Mouse (Mus musculus): Measurements from ENCODE around the gene Omg. TPM values are rescaled to one million over a fixed set of nuclear protein-coding genes. Genes with fewer than 3 reads are reported as not detected.

Omg gene
- not detected in 2 replicates for polyA plus RNA-seq (2015; fragmentation: Nextera tagmentation; extraction: Ambion mirVana)

- H3K27me3 ChIP-seq: no peaks in the 10 kb centered on the region
- H3K4me2 ChIP-seq: no peak within 1 kb of the TSS
- no peaks in the 10 kb centered on the region for H3K9me3 ChIP-seq (replicated peaks)
- no peak within 1 kb of the TSS for H3K4me3 ChIP-seq (replicated peaks)
- H3K9ac ChIP-seq: no peak within 1 kb of the TSS
- WGBS (ENCODE audit: insufficient replicate concordance): 58% methylated on average over 8 of the region's 8 CpGs
- H3K27ac ChIP-seq (replicated peaks): no peak within 1 kb of the TSS
- no peaks in the 10 kb centered on the region for H3K36me3 ChIP-seq (replicated peaks)
- H3K4me1 ChIP-seq (replicated peaks): 0 out of 2 replicates have a peak, but pooled peaks cover 2% of the 10 kb centered on the region
- ATAC-seq (ENCODE audit: insufficient read depth): no peak
These were observed at the start of gene Omg for GRCm38 (mm10) chr11:79503845-79504244. Gene Omg, minus strand, starts transcription at chr11:79504084.

GRCm38 (mm10) chr11:79552622-79553021, 48.7 kb upstream of the Omg start:
- H3K36me3 ChIP-seq (replicated peaks): peaks cover 28% of the 10 kb centered on the region
- 6% methylated on average over 1 of the region's 1 CpGs for WGBS (ENCODE audit: insufficient replicate concordance)
- no peak overlapping the region for H3K4me2 ChIP-seq

GRCm38 (mm10) chr11:79536293-79536692, 32.4 kb upstream of the Omg start:
- no peak overlapping the region for H3K4me2 ChIP-seq
- H3K27ac ChIP-seq (replicated peaks): no peak overlapping the region
- H3K36me3 ChIP-seq (replicated peaks): 0 out of 2 replicates have a peak, but pooled peaks cover 3% of the 10 kb centered on the region
- H3K27me3 ChIP-seq: no peaks in the 10 kb centered on the region
- 42% methylated on average over 3 of the region's 3 CpGs for WGBS (ENCODE audit: insufficient replicate concordance)
- H3K9ac ChIP-seq: no peak overlapping the region
- no peaks in the 10 kb centered on the region for H3K9me3 ChIP-seq (replicated peaks)
- no peak overlapping the region for H3K4me3 ChIP-seq (replicated peaks)
- peaks cover 14% of the 10 kb centered on the region for H3K4me1 ChIP-seq (replicated peaks)
- ATAC-seq (ENCODE audit: insufficient read depth): no peak

More at GRCm38 (mm10) chr11:79552622-79553021, 48.7 kb upstream of the Omg start:
- no peak overlapping the region for H3K4me3 ChIP-seq (replicated peaks)
- peaks cover 8% of the 10 kb centered on the region for H3K4me1 ChIP-seq (replicated peaks)
- ATAC-seq (ENCODE audit: insufficient read depth): no peak
- H3K27me3 ChIP-seq: no peaks in the 10 kb centered on the region
- no peaks in the 10 kb centered on the region for H3K9me3 ChIP-seq (replicated peaks)
- no peak overlapping the region for H3K9ac ChIP-seq
- no peak overlapping the region for H3K27ac ChIP-seq (replicated peaks)

DNA sequence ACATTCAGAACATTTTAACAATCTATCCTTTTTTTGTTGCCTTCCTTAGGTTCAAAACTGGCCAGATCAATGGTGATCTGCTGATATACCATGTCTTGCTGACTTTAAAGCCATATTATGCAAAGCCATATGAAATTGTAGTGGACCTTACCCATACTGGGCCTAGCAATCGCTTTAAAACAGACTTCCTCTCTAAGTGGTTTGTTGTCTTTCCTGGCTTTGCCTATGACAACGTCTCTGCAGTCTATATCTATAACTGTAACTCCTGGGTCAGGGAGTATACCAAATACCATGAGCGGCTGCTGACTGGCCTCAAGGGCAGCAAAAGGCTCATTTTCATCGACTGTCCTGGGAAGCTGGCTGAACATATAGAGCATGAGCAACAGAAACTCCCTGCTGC, 31.7 kb upstream of the Omg start:
- no peak for ATAC-seq (ENCODE audit: insufficient read depth)
- H3K4me3 ChIP-seq (replicated peaks): no peak overlapping the region
- WGBS (ENCODE audit: insufficient replicate concordance): 22% methylated on average over 4 of the region's 4 CpGs
- H3K27ac ChIP-seq (replicated peaks): no peak overlapping the region
- peaks cover 21% of the 10 kb centered on the region for H3K4me1 ChIP-seq (replicated peaks)
- 0 out of 2 replicates have a peak, but pooled peaks cover 3% of the 10 kb centered on the region for H3K36me3 ChIP-seq (replicated peaks)
- H3K27me3 ChIP-seq: no peaks in the 10 kb centered on the region
- no peak overlapping the region for H3K9ac ChIP-seq
- H3K4me2 ChIP-seq: no peak overlapping the region
- H3K9me3 ChIP-seq (replicated peaks): no peaks in the 10 kb centered on the region

- Histone ChIP-seq H3K9ac (no peak overlapping the region), H3K4me2 (no peak overlapping the region), H3K4me3 (replicated peaks) (no peak overlapping the region), H3K36me3 (replicated peaks) (0 out of 2 replicates have a peak, but pooled peaks cover 3% of the 10 kb centered on the region), H3K9me3 (replicated peaks) (no peaks in the 10 kb centered on the region), H3K27ac (replicated peaks) (no peak overlapping the region), H3K4me1 (replicated peaks) (peaks cover 21% of the 10 kb centered on the region), H3K27me3 (no peaks in the 10 kb centered on the region)
- 63% methylated on average over 8 of the region's 8 CpGs for WGBS (ENCODE audit: insufficient replicate concordance)
- no peak for ATAC-seq (ENCODE audit: insufficient read depth)
These were observed 30.2 kb upstream of the Omg start for GRCm38 (mm10) chr11:79533950-79534690.

GRCm38 (mm10) chr11:79533311-79533710, 29.4 kb upstream of the Omg start:
- no peak for ATAC-seq (ENCODE audit: insufficient read depth)
- H3K36me3 ChIP-seq (replicated peaks): 0 out of 2 replicates have a peak, but pooled peaks cover 3% of the 10 kb centered on the region
- H3K4me3 ChIP-seq (replicated peaks): no peak overlapping the region
- WGBS (ENCODE audit: insufficient replicate concordance): 25% methylated on average over 6 of the region's 6 CpGs
- H3K9ac ChIP-seq: no peak overlapping the region
- H3K27me3 ChIP-seq: no peaks in the 10 kb centered on the region
- peaks cover 21% of the 10 kb centered on the region for H3K4me1 ChIP-seq (replicated peaks)
- no peaks in the 10 kb centered on the region for H3K9me3 ChIP-seq (replicated peaks)
- no peak overlapping the region for H3K27ac ChIP-seq (replicated peaks)
- H3K4me2 ChIP-seq: no peak overlapping the region

GRCm38 (mm10) chr11:79531485-79531884, 27.6 kb upstream of the Omg start:
- Histone ChIP-seq H3K9ac (no peak overlapping the region), H3K36me3 (replicated peaks) (no peaks in the 10 kb centered on the region), H3K27ac (replicated peaks) (no peak overlapping the region), H3K9me3 (replicated peaks) (no peaks in the 10 kb centered on the region), H3K4me1 (replicated peaks) (peaks cover 33% of the 10 kb centered on the region), H3K4me3 (replicated peaks) (no peak overlapping the region), H3K27me3 (no peaks in the 10 kb centered on the region), H3K4me2 (no peak overlapping the region)
- ATAC-seq (ENCODE audit: insufficient read depth): no peak
- WGBS (ENCODE audit: insufficient replicate concordance): 68% methylated on average over 4 of the region's 4 CpGs

DNA sequence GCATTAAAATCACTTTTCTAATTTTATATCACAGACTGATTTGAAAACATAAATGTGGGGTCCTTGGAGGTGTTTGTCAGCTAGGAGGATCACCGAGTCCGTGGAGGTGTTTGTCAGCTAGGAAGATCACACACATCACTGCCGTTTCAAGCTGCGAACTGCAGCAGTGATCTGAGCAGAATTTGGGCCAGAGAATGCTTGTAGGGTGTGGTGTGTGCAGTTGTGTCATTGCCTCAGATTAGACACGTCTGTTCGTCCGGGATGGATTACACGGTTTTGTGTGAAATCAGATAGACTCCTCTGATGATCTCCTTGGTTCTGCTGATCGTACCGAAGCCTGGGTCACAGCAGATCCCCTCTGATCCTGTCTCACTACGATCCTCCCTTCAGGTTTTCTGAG, 26.9 kb upstream of the Omg start:
- no peak for ATAC-seq (ENCODE audit: insufficient read depth)

DNA sequence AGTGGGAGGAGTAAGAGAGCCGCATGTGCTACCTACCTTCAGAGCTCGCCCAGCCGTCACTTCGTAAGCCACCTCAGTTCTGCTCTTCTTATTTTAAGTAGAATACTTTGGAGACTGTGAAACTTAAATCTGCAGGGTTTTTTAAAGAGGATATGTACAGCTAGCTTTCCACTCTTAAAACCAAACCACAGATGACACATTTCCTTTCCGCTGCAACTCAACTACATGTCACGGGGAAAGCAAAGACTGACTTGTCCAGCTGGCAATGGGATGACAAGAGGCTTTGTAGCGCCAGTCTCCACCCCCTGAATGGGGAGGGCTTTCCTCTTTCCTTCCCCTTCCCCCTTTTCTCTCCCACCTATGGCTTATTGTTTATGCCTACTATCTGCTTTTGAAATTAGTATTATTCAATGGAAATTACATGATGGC, 26.5 kb upstream of the Omg start, which contains the start of the genes Evi2 and Evi2a:
TSS of gene Evi2 (minus strand) at position 257 of the 429 bp plus-strand sequence.
TSS of gene Evi2a (minus strand) at position 277 of the 429 bp plus-strand sequence.
- Histone ChIP-seq H3K36me3 (replicated peaks) (no peaks in the 10 kb centered on the region), H3K4me1 (replicated peaks) (peaks cover 35% of the 10 kb centered on the region), H3K27ac (replicated peaks) (no peak within 1 kb of the TSS), H3K9me3 (replicated peaks) (no peaks in the 10 kb centered on the region), H3K4me3 (replicated peaks) (peak within 1 kb of the TSS; percentile 24), H3K27me3 (no peaks in the 10 kb centered on the region), H3K9ac (no peak within 1 kb of the TSS), H3K4me2 (peak within 1 kb of the TSS; percentile 34)
- ATAC-seq (ENCODE audit: insufficient read depth): no peak
- 22% methylated on average over 7 of the region's 7 CpGs for WGBS (ENCODE audit: insufficient replicate concordance)

More for the DNA sequence above, 26.9 kb upstream of the Omg start:
- no peaks in the 10 kb centered on the region for H3K9me3 ChIP-seq (replicated peaks)
- H3K4me1 ChIP-seq (replicated peaks): peaks cover 33% of the 10 kb centered on the region
- H3K36me3 ChIP-seq (replicated peaks): no peaks in the 10 kb centered on the region
- H3K27ac ChIP-seq (replicated peaks): no peak overlapping the region
- H3K9ac ChIP-seq: no peak overlapping the region
- H3K4me2 ChIP-seq: peak overlapping the region; percentile 34
- WGBS (ENCODE audit: insufficient replicate concordance): 26% methylated on average over 11 of the region's 11 CpGs
- H3K27me3 ChIP-seq: no peaks in the 10 kb centered on the region
- 0 out of 2 replicates have a peak overlapping the region, but pooled peaks have one; percentile 24 for H3K4me3 ChIP-seq (replicated peaks)

DNA sequence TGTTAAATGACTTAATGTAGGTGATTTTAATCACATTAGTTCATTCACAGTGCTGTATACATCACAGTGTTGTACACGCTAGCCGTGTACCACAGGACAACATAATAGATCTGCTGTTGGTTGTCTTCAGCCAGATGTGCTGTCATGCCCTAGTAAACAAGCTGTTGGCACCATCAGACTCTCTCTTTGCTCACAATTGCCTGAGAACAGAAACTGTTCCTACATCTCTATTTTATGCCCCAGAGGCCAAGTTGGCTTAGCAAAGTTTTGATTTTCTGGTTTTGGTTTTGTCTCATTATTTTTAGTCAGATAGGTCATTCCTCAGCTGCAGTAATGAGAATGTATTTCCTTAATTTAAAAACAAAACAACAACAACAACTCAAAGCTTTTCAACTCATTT, 25.9 kb upstream of the Omg start:
- H3K4me2 ChIP-seq: peak overlapping the region; percentile 33; the same call in 1 of the 2 replicates
- no peaks in the 10 kb centered on the region for H3K9me3 ChIP-seq (replicated peaks)
- WGBS (ENCODE audit: insufficient replicate concordance): 70% methylated on average over 2 of the region's 2 CpGs
- no peak for ATAC-seq (ENCODE audit: insufficient read depth)
- H3K9ac ChIP-seq: no peak overlapping the region
- no peaks in the 10 kb centered on the region for H3K27me3 ChIP-seq
- H3K4me1 ChIP-seq (replicated peaks): peaks cover 38% of the 10 kb centered on the region
- H3K36me3 ChIP-seq (replicated peaks): no peaks in the 10 kb centered on the region
- peak overlapping the region; percentile 21 for H3K4me3 ChIP-seq (replicated peaks)
- H3K27ac ChIP-seq (replicated peaks): no peak overlapping the region

DNA sequence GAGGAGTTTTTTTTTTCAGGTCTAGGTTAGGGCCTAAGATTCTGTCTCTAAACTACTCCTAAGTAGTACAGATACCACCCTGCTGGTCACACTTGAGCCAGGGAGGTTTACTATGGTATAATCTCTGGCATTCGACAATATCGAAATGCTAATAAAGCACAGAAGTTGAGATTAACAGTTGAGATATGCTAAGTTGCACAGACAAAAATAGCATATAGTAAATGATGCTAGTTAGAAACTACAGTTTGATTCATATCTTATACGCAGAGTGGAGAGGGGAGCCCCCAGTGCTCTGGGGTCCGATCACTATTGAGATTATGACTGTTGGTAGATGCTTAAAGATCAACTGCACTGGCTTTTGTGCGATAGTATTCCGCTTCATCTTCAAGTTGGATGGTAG, 25.3 kb upstream of the Omg start:
- Histone ChIP-seq H3K36me3 (replicated peaks) (no peaks in the 10 kb centered on the region), H3K27ac (replicated peaks) (0 out of 2 replicates have a peak overlapping the region, but pooled peaks have one; percentile 59), H3K27me3 (no peaks in the 10 kb centered on the region), H3K9me3 (replicated peaks) (no peaks in the 10 kb centered on the region), H3K4me3 (replicated peaks) (peak overlapping the region; percentile 21; the same call in 1 of the 2 replicates), H3K4me1 (replicated peaks) (peaks cover 36% of the 10 kb centered on the region), H3K4me2 (peak overlapping the region; percentile 33; the same call in 1 of the 2 replicates), H3K9ac (no peak overlapping the region)
- 75% methylated on average over 6 of the region's 6 CpGs for WGBS (ENCODE audit: insufficient replicate concordance)
- no peak for ATAC-seq (ENCODE audit: insufficient read depth)

Measured in liver, embryonic 15.5 days (tissue).